Comparison of ENCODE assay signal across 10 mouse cellular contexts in the genomic region with DNA sequence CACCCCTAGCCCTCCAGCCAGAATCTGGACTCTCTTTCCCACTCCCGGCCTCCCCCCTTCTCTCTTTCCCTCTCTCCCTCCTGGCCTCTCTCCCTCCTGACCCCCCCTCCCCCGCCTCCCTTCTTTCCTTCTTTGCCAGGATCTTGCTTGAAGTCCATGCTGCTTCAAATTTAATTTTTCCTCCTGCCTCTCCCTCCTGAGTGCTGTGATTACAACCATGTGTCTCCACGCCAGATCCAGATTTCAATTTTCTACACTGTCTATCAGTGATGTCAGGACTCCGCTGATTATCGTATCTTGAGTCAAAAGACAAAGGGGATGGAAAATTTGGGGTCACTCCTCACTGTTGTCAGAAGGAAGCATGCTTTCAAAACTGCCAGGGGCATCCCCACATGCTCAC.
"Had no signal": no experiment of that assay in that cellular context is flagged by ENCODE, and none has a peak within 500 bp of the region (broad histone marks: within the 10 kb centered on the region; RNA-seq: fewer than 3 reads in every experiment).

No protein-coding gene starts in this region.

- H3K4me2 ChIP-seq: kidney, embryonic 15.5 days; limb, embryonic 12.5 days; neural tube, embryonic 15.5 days had no signal

- H3K36me3 ChIP-seq: kidney, embryonic 15.5 days; limb, embryonic 12.5 days; neural tube, embryonic 15.5 days had no signal

- DNase-seq: layer of hippocampus, postnatal 36 days; lung, adult 18-20 months; midbrain, embryonic 14.5 days; thymus, adult 18-20 months; thymus, postnatal 14 days had no signal

- H3K4me3 ChIP-seq: kidney, embryonic 15.5 days; limb, embryonic 12.5 days; myocyte; neural tube, embryonic 15.5 days had no signal

- H3K9me3 ChIP-seq: kidney, embryonic 15.5 days; limb, embryonic 12.5 days; neural tube, embryonic 15.5 days had no signal

- H3K27ac ChIP-seq: limb, embryonic 12.5 days; liver, embryonic 14.5 days; neural tube, embryonic 15.5 days had no signal

- H3K9ac ChIP-seq: kidney, embryonic 15.5 days; limb, embryonic 12.5 days; liver, embryonic 14.5 days; neural tube, embryonic 15.5 days had no signal

- H3K27me3 ChIP-seq: kidney, embryonic 15.5 days; limb, embryonic 12.5 days; neural tube, embryonic 15.5 days had no signal
